Mouse (Mus musculus): ENCODE results near the gene Nlgn2. TPM values are rescaled to one million over a fixed set of nuclear protein-coding genes. Genes with fewer than 3 reads are reported as not detected.

Nlgn2 gene
- 100 to 1,000 TPM; 277 to 281 TPM for total RNA-seq (2021)
- long read RNA-seq, experiment 1, full-length matches to known transcripts, result 1 of 108 reads
- long read RNA-seq, experiment 1, partial matches to known transcripts, result 0 of 108 reads
- long read RNA-seq, experiment 1, other reads (novel, unspliced or antisense), result 107 of 108 reads
- long read RNA-seq, experiment 2, partial matches to known transcripts, result 1 of 122 reads
- long read RNA-seq, experiment 2, other reads (novel, unspliced or antisense), result 121 of 122 reads

DNA sequence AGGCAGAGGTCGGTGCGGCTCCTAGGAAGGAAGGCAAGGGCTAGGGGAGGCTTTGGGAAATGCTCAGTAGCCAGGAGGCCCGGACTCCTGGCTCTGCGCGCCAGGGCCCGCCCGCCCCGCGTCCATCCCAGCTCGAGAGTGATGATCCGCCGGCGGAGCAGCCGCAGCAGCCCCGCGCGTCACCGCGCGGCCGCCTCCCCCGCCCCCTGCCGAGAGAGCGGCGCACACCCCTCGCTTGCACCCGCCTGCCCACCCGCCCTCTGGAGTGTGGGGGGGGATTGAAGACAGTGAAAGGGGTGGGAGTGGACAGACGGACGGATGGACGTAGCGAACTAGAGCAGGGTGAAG lies at the start of gene Nlgn2:
Nlgn2 (minus strand) TSS at position 181 of the 348 bp plus-strand sequence.
- peak in 1 of 2 experiments; percentile 77 for DNase-seq (ENCODE audit: low spot score in 2 of 2)
- intact Hi-C loops (cut with DNase I), result loop anchor here (2.0 to 5.0 kb wide), 2 partner anchors 35 to 80 kb away; partner anchors contain the start of gene Polr2a

- intact Hi-C loops (cut with DNase I), result no loop called here
- no peak for DNase-seq (ENCODE audit: low spot score in 2 of 2)
Observed at GRCm38 (mm10) chr11:69886907-69887635, 49.5 kb upstream of the Nlgn2 start.

DNA sequence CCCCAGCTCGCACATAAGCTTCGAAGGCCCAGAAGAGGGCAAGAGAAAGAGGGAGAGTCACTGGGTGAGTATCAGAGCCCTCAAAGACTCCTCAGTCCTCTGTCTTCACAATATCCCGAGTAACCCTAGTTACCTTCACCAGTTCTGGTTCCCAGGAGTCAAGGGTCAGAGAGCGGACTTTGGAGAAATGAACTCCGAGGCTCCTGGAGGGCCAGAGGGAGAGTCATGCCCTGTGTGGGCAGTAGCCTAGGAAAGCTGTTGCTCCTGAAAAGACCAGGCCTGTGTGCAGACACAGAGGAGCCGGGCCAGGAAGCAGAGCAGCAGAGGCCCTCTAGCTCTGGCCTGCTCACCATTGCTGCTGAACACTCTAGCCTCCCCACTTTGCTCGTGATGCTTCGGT lies 47.1 kb upstream of the Nlgn2 start:
- no peak for DNase-seq (ENCODE audit: low spot score in 2 of 2)
- intact Hi-C loops (cut with DNase I), result no loop called here

DNA sequence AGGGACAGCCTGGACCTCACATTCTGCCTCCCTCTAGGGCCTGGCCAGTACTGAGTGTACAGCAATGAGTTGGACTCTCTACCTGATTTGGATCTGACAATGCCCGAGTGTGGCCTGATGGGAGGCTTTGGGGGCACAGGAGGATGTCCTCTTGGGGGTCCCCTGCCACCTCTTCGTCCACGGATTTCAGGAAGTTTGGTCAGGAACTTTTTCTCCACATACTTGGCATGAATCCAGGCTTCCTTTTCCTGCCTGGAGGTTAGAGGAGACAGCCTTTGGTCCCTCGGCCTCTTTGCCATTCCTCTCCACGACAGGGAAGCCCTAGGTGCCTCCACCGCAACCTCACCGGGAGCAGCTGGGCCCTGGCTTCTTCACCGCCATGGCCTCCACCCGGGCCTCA lies 46.7 kb upstream of the Nlgn2 start:
- no peak for DNase-seq (ENCODE audit: low spot score in 2 of 2)
- intact Hi-C loops (cut with DNase I), result no loop called here

DNA sequence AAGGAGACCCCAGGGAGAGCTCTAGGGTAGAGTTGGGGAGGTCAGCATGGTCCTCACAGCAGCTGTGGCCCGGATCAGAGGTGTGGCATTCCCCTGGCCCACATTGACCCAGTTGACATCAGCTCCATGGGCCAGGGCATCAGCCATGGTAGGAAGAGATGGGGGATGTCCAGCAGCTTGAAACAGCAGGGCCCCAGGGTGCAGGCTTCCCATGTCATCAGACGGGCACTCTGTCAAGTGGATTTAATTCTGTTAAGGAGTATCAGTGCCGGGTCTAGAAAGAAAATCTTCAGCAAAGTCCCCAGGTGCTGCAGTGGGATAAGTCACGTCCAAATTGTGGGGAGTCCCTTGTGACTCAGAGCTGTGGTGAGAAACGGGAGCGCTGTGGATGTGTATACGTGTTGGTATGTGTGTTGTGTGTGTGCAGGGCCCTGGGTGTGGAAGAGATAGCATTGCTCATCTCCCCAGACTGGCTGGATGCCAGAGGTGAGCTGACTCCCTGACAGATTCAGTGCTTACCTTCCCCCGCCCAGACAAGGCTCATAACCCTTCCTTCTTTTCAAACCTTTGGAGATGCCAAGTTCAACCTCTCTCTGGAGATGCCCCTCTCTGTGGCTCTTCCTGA lies 46.1 kb upstream of the Nlgn2 start:
- intact Hi-C loops (cut with DNase I), result no loop called here
- no peak for DNase-seq (ENCODE audit: low spot score in 2 of 2)

- DNase-seq (ENCODE audit: low spot score in 2 of 2), result no peak
- intact Hi-C loops (cut with DNase I), result no loop called here
Observed at GRCm38 (mm10) chr11:69883066-69883465, 45.5 kb upstream of the Nlgn2 start.

DNA sequence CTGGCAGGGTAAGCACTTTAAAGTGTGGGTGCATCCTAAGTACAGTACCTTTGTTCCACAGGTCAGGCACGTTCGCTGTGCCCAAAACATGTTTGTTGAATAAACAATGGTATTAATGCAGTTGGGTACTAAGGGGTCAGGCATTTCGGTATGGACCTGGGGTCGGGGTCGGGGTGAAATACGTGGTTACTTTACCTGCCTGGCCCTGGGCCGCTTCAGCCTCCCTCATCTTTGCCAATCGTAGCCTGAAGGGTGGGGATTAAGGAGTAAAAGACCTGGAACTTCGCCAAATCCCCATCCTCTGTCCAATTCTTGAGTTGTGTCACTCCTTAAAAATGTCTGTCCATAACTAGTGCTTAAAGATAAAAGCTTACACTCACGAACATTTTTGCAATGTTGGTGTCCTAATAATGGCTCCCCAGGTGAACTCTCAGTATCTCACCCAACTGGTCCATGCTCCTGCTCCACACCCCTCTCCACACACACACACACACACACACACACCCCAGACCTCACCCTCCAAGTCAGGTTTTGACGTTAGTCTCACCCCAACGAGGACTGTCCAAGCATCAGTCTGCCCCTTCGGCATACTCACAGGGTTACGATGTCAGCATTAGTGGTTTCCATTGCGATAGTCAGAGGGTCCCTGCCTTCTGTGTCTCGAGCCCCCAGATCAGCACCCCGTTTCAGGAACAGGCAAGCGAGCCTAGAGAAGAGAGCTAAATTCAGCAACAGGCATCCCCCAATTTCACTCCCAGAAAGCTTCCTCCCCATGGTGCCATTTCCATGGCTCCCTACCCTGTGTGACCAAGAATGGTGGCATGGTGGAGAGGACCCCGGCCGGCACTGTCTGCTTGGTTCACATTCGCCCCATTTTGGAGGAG lies 44.4 kb upstream of the Nlgn2 start:
- intact Hi-C loops (cut with DNase I), result no loop called here
- DNase-seq (ENCODE audit: low spot score in 2 of 2), result no peak

- DNase-seq (ENCODE audit: low spot score in 2 of 2), result peak in 1 of 2 experiments; percentile 62
- intact Hi-C loops (cut with DNase I), result no loop called here
Observed at GRCm38 (mm10) chr11:69880853-69881603, 43.4 kb upstream of the Nlgn2 start, which contains the start of gene Kctd11. TSS of gene Kctd11 (minus strand) at chr11:69881406.

GRCm38 (mm10) chr11:69880506-69880852 lies 42.9 kb upstream of the Nlgn2 start:
- DNase-seq (ENCODE audit: low spot score in 2 of 2), result peak; percentile 48 to 55
- intact Hi-C loops (cut with DNase I), result no loop called here

GRCm38 (mm10) chr11:69879711-69880110 lies 42.1 kb upstream of the Nlgn2 start:
- DNase-seq (ENCODE audit: low spot score in 2 of 2), result no peak
- intact Hi-C loops (cut with DNase I), result loop anchor here (5.0 to 10.0 kb wide), 2 partner anchors 77 to 195 kb away; partner anchors contain the start of genes Fgf11, Senp3 and Tnfsf13

- DNase-seq (ENCODE audit: low spot score in 2 of 2), result no peak
- intact Hi-C loops (cut with DNase I), result loop anchor here (5.0 to 10.0 kb wide), 2 partner anchors 77 to 194 kb away; partner anchors contain the start of genes Fgf11, Senp3 and Tnfsf13
Observed at GRCm38 (mm10) chr11:69878952-69879351, 41.4 kb upstream of the Nlgn2 start.

- intact Hi-C loops (cut with DNase I), result loop anchor here (5.0 to 10.0 kb wide), 2 partner anchors 76 to 194 kb away; partner anchors contain the start of genes Fgf11, Senp3 and Tnfsf13
- no peak for DNase-seq (ENCODE audit: low spot score in 2 of 2)
Observed at GRCm38 (mm10) chr11:69878399-69878798, 40.8 kb upstream of the Nlgn2 start.

GRCm38 (mm10) chr11:69877878-69878277 lies 40.3 kb upstream of the Nlgn2 start, which contains the start of gene Tmem95:
TSS of gene Tmem95 (minus strand) at chr11:69878018.
- no peak for DNase-seq (ENCODE audit: low spot score in 2 of 2)
- intact Hi-C loops (cut with DNase I), result loop anchor here (5.0 to 10.0 kb wide), 2 partner anchors 76 to 193 kb away; partner anchors contain the start of genes Fgf11, Senp3 and Tnfsf13

DNA sequence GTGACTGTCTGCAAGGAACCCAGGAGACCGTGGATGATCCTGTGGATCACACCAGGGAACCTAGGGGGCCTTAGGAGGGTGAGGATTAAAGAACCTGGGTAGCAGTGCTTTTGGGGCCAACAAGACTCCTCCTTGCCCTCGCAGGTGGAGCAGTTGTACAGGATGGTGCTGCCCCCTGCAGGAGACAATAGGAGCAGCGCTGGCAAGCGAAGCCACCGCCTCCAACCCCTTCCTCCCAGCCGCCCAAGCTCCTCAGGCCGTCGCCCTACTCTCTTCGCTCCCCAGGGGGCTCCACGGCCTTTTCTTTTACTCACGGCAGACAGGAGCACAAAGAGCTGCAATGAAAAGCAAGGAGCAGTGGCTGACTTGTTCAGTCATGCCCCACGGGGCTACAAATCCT lies 39.3 kb upstream of the Nlgn2 start:
- intact Hi-C loops (cut with DNase I), result loop anchor here (5.0 to 10.0 kb wide), 2 partner anchors 75 to 192 kb away; partner anchors contain the start of genes Fgf11, Senp3 and Tnfsf13

DNA sequence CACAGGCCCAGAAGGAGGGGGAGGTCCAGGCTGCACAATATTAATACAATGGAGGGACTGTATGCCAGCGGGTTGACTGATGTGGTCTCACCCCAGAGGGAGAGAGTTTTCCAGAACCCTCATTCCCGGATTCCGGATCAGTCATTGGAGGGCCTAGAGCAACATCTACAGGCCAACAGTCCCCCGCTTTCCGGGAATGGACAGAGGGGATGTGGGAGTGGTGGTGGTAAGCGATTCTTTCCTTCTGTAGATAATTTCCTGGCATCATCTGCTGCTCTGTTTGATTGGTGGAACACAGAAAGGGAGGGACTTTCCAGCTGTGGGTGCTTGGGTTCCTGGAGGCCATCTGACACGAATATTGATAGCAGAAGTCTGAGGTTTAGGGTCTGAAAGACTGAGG lies 38.6 kb upstream of the Nlgn2 start:
- intact Hi-C loops (cut with DNase I), result loop anchor here (5.0 to 10.0 kb wide), 2 partner anchors 74 to 191 kb away; partner anchors contain the start of genes Fgf11, Senp3 and Tnfsf13
- peak in 1 of 2 experiments; percentile 32 for DNase-seq (ENCODE audit: low spot score in 2 of 2)

More for the DNA sequence above, 39.3 kb upstream of the Nlgn2 start:
- DNase-seq (ENCODE audit: low spot score in 2 of 2), result peak; percentile 75 to 84

- intact Hi-C loops (cut with DNase I), result loop anchor here (10.0 kb wide), 1 partner anchor 188 kb away; the partner anchor contains the start of genes Senp3 and Tnfsf13
- no peak for DNase-seq (ENCODE audit: low spot score in 2 of 2)
Observed at GRCm38 (mm10) chr11:69872451-69872850, 34.9 kb upstream of the Nlgn2 start.

DNA sequence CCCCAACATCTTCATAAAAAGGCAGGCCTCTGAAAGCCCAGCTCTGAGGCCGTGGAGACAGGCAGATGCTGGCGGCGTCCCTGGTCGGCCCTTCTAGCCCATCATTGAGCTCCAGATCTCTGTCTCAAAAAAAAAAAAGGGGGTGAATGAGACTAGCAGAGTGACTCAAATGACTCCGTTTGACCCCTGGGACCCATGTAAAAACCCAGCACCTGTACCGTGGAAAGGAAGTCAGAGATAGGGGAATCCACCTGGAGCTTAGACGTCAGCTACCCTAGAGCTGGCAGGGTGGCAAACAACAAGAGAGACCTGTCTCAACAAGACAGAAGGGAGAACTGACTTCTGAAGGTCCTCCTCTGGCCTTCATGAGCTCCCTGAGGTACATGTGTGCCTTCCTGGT lies 34.2 kb upstream of the Nlgn2 start:
- intact Hi-C loops (cut with DNase I), result loop anchor here (10.0 kb wide), 1 partner anchor 187 kb away; the partner anchor contains the start of genes Senp3 and Tnfsf13
- no peak for DNase-seq (ENCODE audit: low spot score in 2 of 2)

Data from left cerebral cortex, postnatal 14 days (tissue).